Mouse (Mus musculus) liver, embryonic 12.5 days (tissue): ENCODE data around the gene Phc1. TPM values are rescaled to one million over a fixed set of nuclear protein-coding genes. Genes with fewer than 3 reads are reported as not detected.

Source experiments
- ATAC-seq: fragments of 200-750 bp; cut with Nextera tagmentation; 2 replicates; pipeline ENCODE4 v1.8.0; 2017; ENCODE audit warnings: moderate number of reproducible peaks, mild to moderate bottlenecking, moderate library complexity
- H3K27ac ChIP-seq: fragments of 300-500 bp; sonication (generic); 2 replicates; pipeline ENCODE4 v1.5.1; 2016; ENCODE audit warnings: mild to moderate bottlenecking
- H3K27me3 ChIP-seq: fragments of 300-500 bp; sonication (generic); replicated peaks from 2 replicates; pipeline ENCODE4 v1.6.1; 2016; ENCODE audit warnings: mild to moderate bottlenecking, moderate library complexity
- H3K36me3 ChIP-seq: fragments of 300-500 bp; sonication (generic); 2 replicates; pipeline ENCODE4 v1.6.1; 2016; ENCODE audit warnings: mild to moderate bottlenecking, moderate library complexity
- H3K4me1 ChIP-seq: fragments of 300-500 bp; sonication (generic); 2 replicates; pipeline ENCODE4 v1.6.1; 2016
- H3K4me2 ChIP-seq: fragments of 300-500 bp; sonication (generic); 2 replicates; pipeline ENCODE4 v1.6.1; 2016; ENCODE audit warnings: mild to moderate bottlenecking, moderate library complexity
- H3K4me3 ChIP-seq: fragments of 300-500 bp; sonication (generic); 2 replicates; pipeline ENCODE4 v1.5.1; 2016; ENCODE audit warnings: mild to moderate bottlenecking, moderate library complexity
- H3K9ac ChIP-seq: fragments of 300-500 bp; sonication (generic); 2 replicates; pipeline ENCODE4 v1.6.1; 2016; ENCODE audit warnings: mild to moderate bottlenecking, moderate library complexity
- H3K9me3 ChIP-seq: fragments of 300-500 bp; sonication (generic); replicated peaks from 2 replicates; pipeline ENCODE4 v1.6.1; 2016; ENCODE audit warnings: mild to moderate bottlenecking, moderate library complexity
- WGBS: fragments of 180-500 bp; shearing (Covaris S2); methylation state at CpG from one replicate; pipeline ENCODE4 v1.1.7; 2016; ENCODE audit not compliant: insufficient replicate concordance; 5-methylcytosine and 5-hydroxymethylcytosine counted together
- polyA plus RNA-seq: library from polyadenylated mRNA; unstranded; fragments of >200 nt; fragmentation: Nextera tagmentation; extraction: Ambion mirVana; gene quantifications from 2 replicates; pipeline ENCODE4 v1.2.1, GENCODE M21; 2016

Gene Phc1
- polyA plus RNA-seq, 1 experiment from 2014 or later: 4.5 TPM

DNA sequence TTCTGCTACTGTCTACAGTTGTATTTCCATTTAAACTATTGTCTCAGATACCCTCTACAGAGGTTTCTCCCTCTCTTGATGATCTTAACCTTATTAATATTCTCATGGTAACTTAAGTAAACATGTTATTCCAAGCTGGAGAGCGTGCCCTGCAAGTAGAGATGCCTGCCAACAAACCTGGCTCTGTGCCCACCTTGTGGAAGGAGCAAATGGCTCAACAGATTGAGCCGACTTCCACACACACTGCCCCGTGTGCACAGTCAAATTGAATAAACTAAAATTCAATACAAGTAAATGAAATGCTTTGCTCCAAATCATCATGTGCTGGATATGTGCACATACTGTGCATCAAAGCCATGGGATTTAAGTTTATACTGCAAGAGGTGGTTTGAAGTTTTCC is 71.8 kb downstream of the Phc1 start:
- Histone ChIP-seq H3K36me3 (no peaks in the 10 kb centered on the region), H3K4me1 (no peaks in the 10 kb centered on the region), H3K4me3 (no peak overlapping the region), H3K9me3 (no peaks in the 10 kb centered on the region), H3K4me2 (no peak overlapping the region), H3K27ac (no peak overlapping the region), H3K27me3 (no peaks in the 10 kb centered on the region), H3K9ac (no peak overlapping the region)
- WGBS: 65% methylated on average over 3 of the region's 3 CpGs
- ATAC-seq: no peak

Other genes starting within 250 kb of the Phc1 start
- not detected in 2 replicates for gene Klrg1, start 57.7 kb downstream of the Phc1 start, polyA plus RNA-seq
- gene M6pr, start 31.8 kb downstream of the Phc1 start, polyA plus RNA-seq: 115 and 116 TPM in 2 replicates
- 2.1 and 3.1 TPM in 2 replicates for gene Rimklb, start 158.2 kb upstream of the Phc1 start, polyA plus RNA-seq
- gene Mfap5, start 165.3 kb upstream of the Phc1 start, polyA plus RNA-seq: 0.48 and 0.68 TPM in 2 replicates
- 0.05 TPM in 1 of 2 replicates, not detected in the other for gene Aicda, start 213.2 kb upstream of the Phc1 start, polyA plus RNA-seq